Mouse (Mus musculus): Measurements from ENCODE around the gene Ngf. TPM values are rescaled to one million over a fixed set of nuclear protein-coding genes. Genes with fewer than 3 reads are reported as not detected.

Gene Ngf
- total and polyA plus RNA-seq, 3 experiments: not detected

- Histone ChIP-seq H3K27me3 (replicated peaks) (no peaks in the 10 kb centered on the region), H3K79me2 (replicated peaks; ENCODE audit: control insufficient read depth, extremely low read depth, insufficient read depth, poor library complexity, severe bottlenecking) (no peaks in the 10 kb centered on the region), H3K4me1 (ENCODE audit: control insufficient read depth in 1 of 2, insufficient read depth in 2 of 2) (peaks cover 2 to 8% of the 10 kb centered on the region in 2 experiments; a peak in 3 of 4 replicates), H3K9ac (ENCODE audit: insufficient read depth, low read depth) (no peak overlapping the region), H3K36me3 (replicated peaks in 1 of 2; ENCODE audit: control insufficient read depth in 1 of 2, insufficient read depth in 1 of 2, low read length in 1 of 2) (no peaks in the 10 kb centered on the region), H3K4me2 (ENCODE audit: insufficient read depth, low read depth, poor library complexity, severe bottlenecking) (peak overlapping the region; percentile 91), H3K27ac (ENCODE audit: insufficient read depth, low read depth) (no peak overlapping the region), H3K9me3 (replicated peaks; ENCODE audit: low read length) (no peaks in the 10 kb centered on the region), H3K4me3 (replicated peaks in 1 of 3; ENCODE audit: low read depth in 2 of 3, low read length in 2 of 3, poor library complexity in 1 of 3) (peak overlapping the region in 2 of 3 experiments; percentile 13 to 39)
- DNase-seq (ENCODE audit: extremely low read depth): no peak
- in situ Hi-C loops (cut with MboI; ENCODE audit: low pct_ligation_motif_present, low pct_unique_long_range_greater_than_20kb, low sequenced_read_pairs): no loop called here
- TF ChIP-seq EP300 (IDR thresholded peaks at IDR 0.05; ENCODE audit: low read length) (no peak), ZC3H11A (IDR thresholded peaks at IDR 0.05; ENCODE audit: low read depth, low read length) (no peak), BHLHE40 (IDR thresholded peaks at IDR 0.05; ENCODE audit: low read depth, low read length) (no peak), ZKSCAN1 (IDR thresholded peaks at IDR 0.05; ENCODE audit: borderline replicate concordance, low read depth, low read length) (no peak), MAFK (IDR thresholded peaks at IDR 0.05; ENCODE audit: insufficient replicate concordance, low read length) (no peak), CTCF (conservative IDR thresholded peaks at IDR 0.05 in 1 of 2, IDR thresholded peaks at IDR 0.05 in 1 of 2; ENCODE audit: low read depth in 2 of 2, low read length in 2 of 2) (no peak), SMC3 (IDR thresholded peaks at IDR 0.05; ENCODE audit: low read depth, low read length) (no peak)
- dilution Hi-C loops (cut with MboI; ENCODE audit: extremely low pct_ligation_motif_present, extremely low pct_unique_long_range_greater_than_20kb, low sequenced_read_pairs): no loop called here
Measured at GRCm38 (mm10) chr3:102526481-102526880, 56.8 kb downstream of the Ngf start.

GRCm38 (mm10) chr3:102534744-102535143, 65.0 kb downstream of the Ngf start:
- Histone ChIP-seq H3K79me2 (replicated peaks; ENCODE audit: control insufficient read depth, extremely low read depth, insufficient read depth, poor library complexity, severe bottlenecking) (no peaks in the 10 kb centered on the region), H3K9ac (ENCODE audit: insufficient read depth, low read depth) (no peak overlapping the region), H3K36me3 (replicated peaks in 1 of 2; ENCODE audit: control insufficient read depth in 1 of 2, insufficient read depth in 1 of 2, low read length in 1 of 2) (no peaks in the 10 kb centered on the region), H3K27me3 (replicated peaks) (no peaks in the 10 kb centered on the region), H3K27ac (ENCODE audit: insufficient read depth, low read depth) (no peak overlapping the region), H3K4me2 (ENCODE audit: insufficient read depth, low read depth, poor library complexity, severe bottlenecking) (no peak overlapping the region), H3K9me3 (replicated peaks; ENCODE audit: low read length) (no peaks in the 10 kb centered on the region), H3K4me1 (ENCODE audit: control insufficient read depth in 1 of 2, insufficient read depth in 2 of 2) (no peaks in the 10 kb centered on the region), H3K4me3 (replicated peaks in 1 of 3; ENCODE audit: low read depth in 2 of 3, low read length in 2 of 3, poor library complexity in 1 of 3) (no peak overlapping the region)
- in situ Hi-C loops (cut with MboI; ENCODE audit: low pct_ligation_motif_present, low pct_unique_long_range_greater_than_20kb, low sequenced_read_pairs): no loop called here
- dilution Hi-C loops (cut with MboI; ENCODE audit: extremely low pct_ligation_motif_present, extremely low pct_unique_long_range_greater_than_20kb, low sequenced_read_pairs): no loop called here
- TF ChIP-seq POLR2A (IDR thresholded peaks at IDR 0.05; ENCODE audit: low read depth, low read length) (no peak), NELFE (IDR thresholded peaks at IDR 0.05; ENCODE audit: low read depth, low read length) (no peak), MAFK (IDR thresholded peaks at IDR 0.05; ENCODE audit: insufficient replicate concordance, low read length) (no peak)
- no peak for DNase-seq (ENCODE audit: extremely low read depth)

- Histone ChIP-seq H3K79me2 (replicated peaks; ENCODE audit: control insufficient read depth, extremely low read depth, insufficient read depth, poor library complexity, severe bottlenecking) (no peaks in the 10 kb centered on the region), H3K4me2 (ENCODE audit: insufficient read depth, low read depth, poor library complexity, severe bottlenecking) (no peak overlapping the region), H3K9ac (ENCODE audit: insufficient read depth, low read depth) (no peak overlapping the region), H3K4me1 (ENCODE audit: control insufficient read depth in 1 of 2, insufficient read depth in 2 of 2) (no peaks in the 10 kb centered on the region), H3K27ac (ENCODE audit: insufficient read depth, low read depth) (no peak overlapping the region), H3K36me3 (replicated peaks in 1 of 2; ENCODE audit: control insufficient read depth in 1 of 2, insufficient read depth in 1 of 2, low read length in 1 of 2) (no peaks in the 10 kb centered on the region), H3K4me3 (replicated peaks in 1 of 3; ENCODE audit: low read depth in 2 of 3, low read length in 2 of 3, poor library complexity in 1 of 3) (no peak overlapping the region), H3K9me3 (replicated peaks; ENCODE audit: low read length) (no peaks in the 10 kb centered on the region), H3K27me3 (replicated peaks) (no peaks in the 10 kb centered on the region)
- DNase-seq (ENCODE audit: extremely low read depth): no peak
- dilution Hi-C loops (cut with MboI; ENCODE audit: extremely low pct_ligation_motif_present, extremely low pct_unique_long_range_greater_than_20kb, low sequenced_read_pairs): no loop called here
- TF ChIP-seq ZC3H11A (IDR thresholded peaks at IDR 0.05; ENCODE audit: low read depth, low read length): no peak
- TF ChIP-seq NELFE (IDR thresholded peaks at IDR 0.05; ENCODE audit: low read depth, low read length): no peak
- no peak for TF ChIP-seq CHD1 (IDR thresholded peaks at IDR 0.05; ENCODE audit: low read depth, low read length)
- TF ChIP-seq USF2 (conservative IDR thresholded peaks at IDR 0.05; ENCODE audit: low read depth, low read length): no peak
- TF ChIP-seq JUN (IDR thresholded peaks at IDR 0.05; ENCODE audit: insufficient read depth, low read depth, low read length): no peak
- no peak for TF ChIP-seq GABPA (IDR thresholded peaks at IDR 0.05; ENCODE audit: insufficient replicate concordance, low read depth, low read length)
- no peak for TF ChIP-seq RAD21 (IDR thresholded peaks at IDR 0.05; ENCODE audit: low read depth, low read length)
- no peak for TF ChIP-seq POLR2AphosphoS2 (IDR thresholded peaks at IDR 0.05; ENCODE audit: low read depth, low read length)
- TF ChIP-seq E2F4 (IDR thresholded peaks at IDR 0.05; ENCODE audit: insufficient replicate concordance, low read depth, low read length): no peak
- TF ChIP-seq KAT2A (IDR thresholded peaks at IDR 0.05; ENCODE audit: insufficient replicate concordance, low read length): no peak
- no peak for TF ChIP-seq TBP (conservative IDR thresholded peaks at IDR 0.05; ENCODE audit: low read depth, low read length)
- no peak for TF ChIP-seq POLR2A (IDR thresholded peaks at IDR 0.05; ENCODE audit: low read depth, low read length)
- TF ChIP-seq NRF1 (IDR thresholded peaks at IDR 0.05; ENCODE audit: low read depth, low read length): no peak
- no peak for TF ChIP-seq MAZ (IDR thresholded peaks at IDR 0.05; ENCODE audit: low read depth, low read length)
- in situ Hi-C loops (cut with MboI; ENCODE audit: low pct_ligation_motif_present, low pct_unique_long_range_greater_than_20kb, low sequenced_read_pairs): no loop called here
Measured at GRCm38 (mm10) chr3:102543646-102544045, 73.9 kb downstream of the Ngf start.
